Mouse (Mus musculus) limb, embryonic 12.5 days (tissue): ENCODE results near the gene Olfr390. TPM values are rescaled to one million over a fixed set of nuclear protein-coding genes. Genes with fewer than 3 reads are reported as not detected.

ENCODE experiments used
- ATAC-seq: fragments of 200-750 bp; cut with Nextera tagmentation; 2 replicates; pipeline ENCODE4 v1.8.0; 2017; ENCODE audit warnings: low read depth, moderate TSS enrichment; ENCODE audit not compliant: insufficient number of reproducible peaks, insufficient read depth, low FRiP score, low TSS enrichment
- H3K27ac ChIP-seq: fragments of 300-500 bp; sonication (generic); 2 replicates; pipeline ENCODE4 v1.5.1; 2016; ENCODE audit warnings: mild to moderate bottlenecking, moderate library complexity
- H3K27me3 ChIP-seq: fragments of 300-500 bp; sonication (generic); 2 replicates; pipeline ENCODE4 v1.6.1; 2016; ENCODE audit warnings: mild to moderate bottlenecking, moderate library complexity
- H3K36me3 ChIP-seq: fragments of 300-500 bp; sonication (generic); 2 replicates; pipeline ENCODE4 v1.6.1; 2016; ENCODE audit warnings: mild to moderate bottlenecking, moderate library complexity
- H3K4me1 ChIP-seq: fragments of 300-500 bp; sonication (generic); replicated peaks from 2 replicates; pipeline ENCODE4 v1.6.1; 2016
- H3K4me2 ChIP-seq: fragments of 300-500 bp; sonication (generic); 2 replicates; pipeline ENCODE4 v1.6.1; 2016; ENCODE audit warnings: mild to moderate bottlenecking, moderate library complexity
- H3K4me3 ChIP-seq: fragments of 300-500 bp; sonication (generic); replicated peaks from 2 replicates; pipeline ENCODE4 v1.5.1; 2016; ENCODE audit warnings: mild to moderate bottlenecking
- H3K9ac ChIP-seq: fragments of 300-500 bp; sonication (generic); replicated peaks from 2 replicates; pipeline ENCODE4 v1.6.1; 2016; ENCODE audit warnings: mild to moderate bottlenecking, moderate library complexity
- H3K9me3 ChIP-seq: fragments of 300-500 bp; sonication (generic); 2 replicates; pipeline ENCODE4 v1.6.1; 2016; ENCODE audit warnings: mild to moderate bottlenecking, moderate library complexity
- WGBS: fragments of 180-500 bp; shearing (Covaris S2); methylation state at CpG from one replicate; pipeline ENCODE4 v1.1.7; 2016; 5-methylcytosine and 5-hydroxymethylcytosine counted together
- polyA plus RNA-seq: library from polyadenylated mRNA; unstranded; fragments of >200 nt; fragmentation: Nextera tagmentation; extraction: Ambion mirVana; gene quantifications from 2 replicates; pipeline ENCODE4 v1.2.1, GENCODE M21; 2016

Gene Olfr390
- polyA plus RNA-seq: not detected in 2 replicates

GRCm38 (mm10) chr11:73782664-73783063 is at the start of gene Olfr390:
Gene Olfr390 (plus strand): TSS chr11:73782964.
- 86% methylated on average over 1 of the region's 1 CpGs for WGBS
- 0 out of 2 replicates have a peak, but pooled peaks cover 4% of the 10 kb centered on the region for H3K9me3 ChIP-seq
- H3K4me3 ChIP-seq: no peak within 1 kb of the TSS
- no peaks in the 10 kb centered on the region for H3K36me3 ChIP-seq
- ATAC-seq: no peak
- no peak within 1 kb of the TSS for H3K9ac ChIP-seq
- no peaks in the 10 kb centered on the region for H3K4me1 ChIP-seq
- H3K4me2 ChIP-seq: no peak within 1 kb of the TSS
- no peak within 1 kb of the TSS for H3K27ac ChIP-seq
- no peaks in the 10 kb centered on the region for H3K27me3 ChIP-seq

GRCm38 (mm10) chr11:73759115-73759514 is 23.6 kb upstream of the Olfr390 start:
- Histone ChIP-seq H3K4me2 (no peak overlapping the region), H3K27ac (no peak overlapping the region), H3K36me3 (no peaks in the 10 kb centered on the region), H3K9ac (no peak overlapping the region), H3K27me3 (no peaks in the 10 kb centered on the region), H3K4me1 (no peaks in the 10 kb centered on the region), H3K9me3 (peaks cover 32% of the 10 kb centered on the region), H3K4me3 (no peak overlapping the region)
- no peak for ATAC-seq

- no peaks in the 10 kb centered on the region for H3K9me3 ChIP-seq
- no peak within 1 kb of the TSS for H3K4me2 ChIP-seq
- H3K4me1 ChIP-seq: no peaks in the 10 kb centered on the region
- no peak within 1 kb of the TSS for H3K9ac ChIP-seq
- no peaks in the 10 kb centered on the region for H3K36me3 ChIP-seq
- H3K4me3 ChIP-seq: no peak within 1 kb of the TSS
- WGBS: 84% methylated on average over 1 of the region's 1 CpGs
- H3K27me3 ChIP-seq: no peaks in the 10 kb centered on the region
- no peak within 1 kb of the TSS for H3K27ac ChIP-seq
- no peak for ATAC-seq
Observed at GRCm38 (mm10) chr11:73780613-73781012, 2.2 kb upstream of the Olfr390 start, which contains the start of gene Olfr389. Gene Olfr389 (minus strand): TSS chr11:73780713.

- Histone ChIP-seq H3K27ac (no peak within 1 kb of the TSS), H3K9ac (no peak within 1 kb of the TSS), H3K4me2 (no peak within 1 kb of the TSS), H3K4me1 (no peaks in the 10 kb centered on the region), H3K36me3 (no peaks in the 10 kb centered on the region), H3K9me3 (peaks cover 16% of the 10 kb centered on the region; the same call in 1 of the 2 replicates), H3K4me3 (no peak within 1 kb of the TSS), H3K27me3 (no peaks in the 10 kb centered on the region)
- 19% methylated on average over 1 of the region's 1 CpGs for WGBS
- ATAC-seq: no peak
Observed at GRCm38 (mm10) chr11:73802952-73803351, 20.2 kb downstream of the Olfr390 start, which contains the start of gene Olfr391-ps. Gene Olfr391-ps (minus strand): TSS chr11:73803052.

- H3K9ac ChIP-seq: no peak within 1 kb of the TSS
- no peak within 1 kb of the TSS for H3K4me2 ChIP-seq
- ATAC-seq: no peak
- 90% methylated on average over 1 of the region's 1 CpGs for WGBS
- H3K9me3 ChIP-seq: peaks cover 11% of the 10 kb centered on the region
- no peaks in the 10 kb centered on the region for H3K27me3 ChIP-seq
- H3K4me3 ChIP-seq: no peak within 1 kb of the TSS
- no peaks in the 10 kb centered on the region for H3K36me3 ChIP-seq
- no peak within 1 kb of the TSS for H3K27ac ChIP-seq
- H3K4me1 ChIP-seq: no peaks in the 10 kb centered on the region
Observed at GRCm38 (mm10) chr11:73816949-73817348, 34.2 kb downstream of the Olfr390 start, which contains the start of gene Olfr392. Gene Olfr392 (minus strand): TSS chr11:73817049.

Other genes with a start within 250 kb of the Olfr390 start
- not detected in 2 replicates for gene Olfr385, start 190.0 kb upstream of the Olfr390 start, polyA plus RNA-seq
- not detected in 2 replicates for gene Olfr384, start 184.4 kb upstream of the Olfr390 start, polyA plus RNA-seq
- not detected in 2 replicates for gene Zfp735, start 94.2 kb upstream of the Olfr390 start, polyA plus RNA-seq
- not detected in 2 replicates for gene Olfr389, start 2.3 kb upstream of the Olfr390 start, polyA plus RNA-seq
- not detected in 2 replicates for gene Olfr391-ps, start 20.1 kb downstream of the Olfr390 start, polyA plus RNA-seq
- gene Olfr392, start 34.1 kb downstream of the Olfr390 start, polyA plus RNA-seq: not detected in 2 replicates
- not detected in 2 replicates for gene Olfr393, start 68.5 kb downstream of the Olfr390 start, polyA plus RNA-seq
- not detected in 2 replicates for gene Olfr394, start 107.8 kb downstream of the Olfr390 start, polyA plus RNA-seq
- gene Olfr395, start 126.3 kb downstream of the Olfr390 start, polyA plus RNA-seq: not detected in 2 replicates
- gene Olfr23, start 153.7 kb downstream of the Olfr390 start, polyA plus RNA-seq: not detected in 2 replicates
- not detected in 2 replicates for gene Olfr397, start 177.9 kb downstream of the Olfr390 start, polyA plus RNA-seq
- not detected in 2 replicates for gene Olfr398, start 207.4 kb downstream of the Olfr390 start, polyA plus RNA-seq